Mouse (Mus musculus) embryonic facial prominence, embryonic 12.5 days (tissue): Measurements from ENCODE around the gene Mapre3. TPM values are rescaled to one million over a fixed set of nuclear protein-coding genes. Genes with fewer than 3 reads are reported as not detected.

Experiments
- ATAC-seq: fragments of 200-750 bp; cut with Nextera tagmentation; 2 replicates; pipeline ENCODE4 v1.8.0; 2017; ENCODE audit not compliant: insufficient number of reproducible peaks, insufficient read depth, low FRiP score, low TSS enrichment
- H3K27ac ChIP-seq: fragments of 300-500 bp; sonication (generic); 2 replicates; pipeline ENCODE4 v1.5.1; 2016; ENCODE audit warnings: mild to moderate bottlenecking
- H3K27me3 ChIP-seq: fragments of 300-500 bp; sonication (generic); 2 replicates; pipeline ENCODE4 v1.6.1; 2016; ENCODE audit warnings: mild to moderate bottlenecking, moderate library complexity
- H3K36me3 ChIP-seq: fragments of 300-500 bp; sonication (generic); 2 replicates; pipeline ENCODE4 v1.6.1; 2016; ENCODE audit warnings: mild to moderate bottlenecking
- H3K4me1 ChIP-seq: fragments of 300-500 bp; sonication (generic); 2 replicates; pipeline ENCODE4 v1.6.1; 2016
- H3K4me2 ChIP-seq: fragments of 300-500 bp; sonication (generic); replicated peaks from 2 replicates; pipeline ENCODE4 v1.6.1; 2016; ENCODE audit warnings: mild to moderate bottlenecking, moderate library complexity
- H3K4me3 ChIP-seq: fragments of 300-500 bp; sonication (generic); 2 replicates; pipeline ENCODE4 v1.5.1; 2016; ENCODE audit warnings: mild to moderate bottlenecking
- H3K9ac ChIP-seq: fragments of 300-500 bp; sonication (generic); 2 replicates; pipeline ENCODE4 v1.6.1; 2016; ENCODE audit warnings: mild to moderate bottlenecking, moderate library complexity
- H3K9me3 ChIP-seq: fragments of 300-500 bp; sonication (generic); 2 replicates; pipeline ENCODE4 v1.6.1; 2016; ENCODE audit warnings: mild to moderate bottlenecking, moderate library complexity
- WGBS: fragments of 180-500 bp; shearing (Covaris S2); methylation state at CpG from one replicate; pipeline ENCODE4 v1.1.7; 2016; 5-methylcytosine and 5-hydroxymethylcytosine counted together
- polyA plus RNA-seq: library from polyadenylated mRNA; unstranded; fragments of >200 nt; fragmentation: Nextera tagmentation; extraction: Ambion mirVana; gene quantifications from 2 replicates; pipeline ENCODE4 v1.2.1, GENCODE M21; 2016

Mapre3 gene
- polyA plus RNA-seq: 28.8 and 29.3 TPM in 2 replicates

- H3K9me3 ChIP-seq: no peaks in the 10 kb centered on the region
- peak within 1 kb of the TSS; percentile 73 for H3K27ac ChIP-seq
- peak within 1 kb of the TSS; percentile 85 for H3K4me3 ChIP-seq
- no peaks in the 10 kb centered on the region for H3K27me3 ChIP-seq
- WGBS: 1% methylated on average over 54 of the region's 59 CpGs
- peak within 1 kb of the TSS; percentile 71 for H3K4me2 ChIP-seq
- peak; percentile 96 for ATAC-seq
- peak within 1 kb of the TSS; percentile 89 for H3K9ac ChIP-seq
- no peaks in the 10 kb centered on the region for H3K36me3 ChIP-seq
- peaks cover 18% of the 10 kb centered on the region for H3K4me1 ChIP-seq
Observed at GRCm38 (mm10) chr5:30814424-30815119, at the start of gene Mapre3. Gene Mapre3, plus strand, starts transcription at chr5:30814641.

- Histone ChIP-seq H3K4me2 (no peak overlapping the region), H3K9me3 (no peaks in the 10 kb centered on the region), H3K4me3 (no peak overlapping the region), H3K9ac (no peak overlapping the region), H3K27me3 (no peaks in the 10 kb centered on the region), H3K36me3 (no peaks in the 10 kb centered on the region), H3K4me1 (peaks cover 11% of the 10 kb centered on the region), H3K27ac (no peak overlapping the region)
- no peak for ATAC-seq
- WGBS: 81% methylated on average over 12 of the region's 12 CpGs
Observed at GRCm38 (mm10) chr5:30765596-30766370, 48.7 kb upstream of the Mapre3 start.

- H3K4me2 ChIP-seq: no peak overlapping the region
- peaks cover 11% of the 10 kb centered on the region for H3K4me1 ChIP-seq
- no peaks in the 10 kb centered on the region for H3K36me3 ChIP-seq
- H3K27me3 ChIP-seq: no peaks in the 10 kb centered on the region
- H3K9ac ChIP-seq: no peak overlapping the region
- no peak for ATAC-seq
- no peaks in the 10 kb centered on the region for H3K9me3 ChIP-seq
- H3K27ac ChIP-seq: no peak overlapping the region
- no peak overlapping the region for H3K4me3 ChIP-seq
- WGBS: 74% methylated on average over 4 of the region's 4 CpGs
Observed at GRCm38 (mm10) chr5:30768082-30768481, 46.4 kb upstream of the Mapre3 start.

- WGBS: 18% methylated on average over 9 of the region's 9 CpGs
- Histone ChIP-seq H3K27me3 (0 out of 2 replicates have a peak, but pooled peaks cover under 1% of the 10 kb centered on the region), H3K4me2 (no peak overlapping the region; the same call in 1 of the 2 replicates), H3K27ac (no peak overlapping the region), H3K9ac (no peak overlapping the region), H3K9me3 (no peaks in the 10 kb centered on the region), H3K4me3 (no peak overlapping the region), H3K36me3 (no peaks in the 10 kb centered on the region), H3K4me1 (peaks cover 11% of the 10 kb centered on the region)
- no peak for ATAC-seq
Observed at GRCm38 (mm10) chr5:30768598-30768997, 45.8 kb upstream of the Mapre3 start.

GRCm38 (mm10) chr5:30769075-30769474, 45.4 kb upstream of the Mapre3 start:
- Histone ChIP-seq H3K36me3 (no peaks in the 10 kb centered on the region), H3K4me3 (no peak overlapping the region), H3K9me3 (no peaks in the 10 kb centered on the region), H3K27me3 (peaks cover 5% of the 10 kb centered on the region; the same call in 1 of the 2 replicates), H3K4me1 (peaks cover 11% of the 10 kb centered on the region), H3K4me2 (no peak overlapping the region), H3K27ac (no peak overlapping the region), H3K9ac (no peak overlapping the region)
- WGBS: 77% methylated on average over 9 of the region's 9 CpGs
- ATAC-seq: no peak

GRCm38 (mm10) chr5:30774601-30775371, 39.7 kb upstream of the Mapre3 start:
- 9% methylated on average over 20 of the region's 20 CpGs for WGBS
- Histone ChIP-seq H3K9ac (no peak overlapping the region), H3K27me3 (peaks cover 14% of the 10 kb centered on the region; the same call in 1 of the 2 replicates), H3K27ac (no peak overlapping the region), H3K36me3 (no peaks in the 10 kb centered on the region), H3K4me1 (0 out of 2 replicates have a peak, but pooled peaks cover 4% of the 10 kb centered on the region), H3K4me3 (peak overlapping the region; percentile 31), H3K4me2 (peak overlapping the region; percentile 57), H3K9me3 (no peaks in the 10 kb centered on the region)
- peak; percentile 65 for ATAC-seq

GRCm38 (mm10) chr5:30780699-30781098, 33.7 kb upstream of the Mapre3 start:
- Histone ChIP-seq H3K4me3 (no peak overlapping the region), H3K27ac (no peak overlapping the region), H3K36me3 (no peaks in the 10 kb centered on the region), H3K27me3 (no peaks in the 10 kb centered on the region), H3K4me2 (no peak overlapping the region), H3K4me1 (no peaks in the 10 kb centered on the region), H3K9ac (no peak overlapping the region), H3K9me3 (no peaks in the 10 kb centered on the region)
- 74% methylated on average over 9 of the region's 9 CpGs for WGBS
- ATAC-seq: no peak

- no peak overlapping the region for H3K9ac ChIP-seq
- WGBS: 41% methylated on average over 3 of the region's 3 CpGs
- no peak overlapping the region for H3K4me2 ChIP-seq
- no peak overlapping the region for H3K4me3 ChIP-seq
- H3K27me3 ChIP-seq: no peaks in the 10 kb centered on the region
- H3K36me3 ChIP-seq: no peaks in the 10 kb centered on the region
- H3K4me1 ChIP-seq: no peaks in the 10 kb centered on the region
- H3K27ac ChIP-seq: no peak overlapping the region
- H3K9me3 ChIP-seq: no peaks in the 10 kb centered on the region
- no peak for ATAC-seq
Observed at GRCm38 (mm10) chr5:30781147-30781546, 33.3 kb upstream of the Mapre3 start.

GRCm38 (mm10) chr5:30787381-30787780, 27.1 kb upstream of the Mapre3 start:
- Histone ChIP-seq H3K4me3 (no peak overlapping the region), H3K36me3 (no peaks in the 10 kb centered on the region), H3K9me3 (no peaks in the 10 kb centered on the region), H3K27me3 (no peaks in the 10 kb centered on the region), H3K4me1 (no peaks in the 10 kb centered on the region), H3K9ac (no peak overlapping the region), H3K4me2 (no peak overlapping the region), H3K27ac (no peak overlapping the region)
- WGBS: 85% methylated on average over 5 of the region's 5 CpGs
- no peak for ATAC-seq

- no peaks in the 10 kb centered on the region for H3K36me3 ChIP-seq
Observed at GRCm38 (mm10) chr5:30790047-30790446, 24.4 kb upstream of the Mapre3 start.

GRCm38 (mm10) chr5:30796125-30796524, 18.3 kb upstream of the Mapre3 start:
- H3K4me3 ChIP-seq: no peak overlapping the region
- ATAC-seq: no peak
- H3K9me3 ChIP-seq: no peaks in the 10 kb centered on the region
- 14% methylated on average over 12 of the region's 12 CpGs for WGBS
- no peaks in the 10 kb centered on the region for H3K27me3 ChIP-seq
- no peaks in the 10 kb centered on the region for H3K4me1 ChIP-seq
- no peak overlapping the region for H3K27ac ChIP-seq
- H3K36me3 ChIP-seq: no peaks in the 10 kb centered on the region
- no peak overlapping the region for H3K9ac ChIP-seq
- no peak overlapping the region for H3K4me2 ChIP-seq

More at GRCm38 (mm10) chr5:30790047-30790446, 24.4 kb upstream of the Mapre3 start:
- no peaks in the 10 kb centered on the region for H3K27me3 ChIP-seq
- 69% methylated on average over 3 of the region's 3 CpGs for WGBS
- no peak for ATAC-seq
- H3K4me3 ChIP-seq: no peak overlapping the region
- H3K9me3 ChIP-seq: no peaks in the 10 kb centered on the region
- H3K4me2 ChIP-seq: no peak overlapping the region
- H3K27ac ChIP-seq: no peak overlapping the region
- no peaks in the 10 kb centered on the region for H3K4me1 ChIP-seq
- no peak overlapping the region for H3K9ac ChIP-seq
